Mouse (Mus musculus) T-cell, adult 66 days (primary cell): ENCODE data around the gene Egln2. TPM values are rescaled to one million over a fixed set of nuclear protein-coding genes. Genes with fewer than 3 reads are reported as not detected.

Experiments used
- total RNA-seq, 2 experiments: library from RNA; stranded (reverse); gene quantifications; 3 replicates in 1 of 2; 4 replicates in 1 of 2; pipeline ENCODE4 v1.2.4; 2023

Egln2 gene
- 10 to 100 TPM; 86.3 to 86.7 TPM for total RNA-seq

DNA sequence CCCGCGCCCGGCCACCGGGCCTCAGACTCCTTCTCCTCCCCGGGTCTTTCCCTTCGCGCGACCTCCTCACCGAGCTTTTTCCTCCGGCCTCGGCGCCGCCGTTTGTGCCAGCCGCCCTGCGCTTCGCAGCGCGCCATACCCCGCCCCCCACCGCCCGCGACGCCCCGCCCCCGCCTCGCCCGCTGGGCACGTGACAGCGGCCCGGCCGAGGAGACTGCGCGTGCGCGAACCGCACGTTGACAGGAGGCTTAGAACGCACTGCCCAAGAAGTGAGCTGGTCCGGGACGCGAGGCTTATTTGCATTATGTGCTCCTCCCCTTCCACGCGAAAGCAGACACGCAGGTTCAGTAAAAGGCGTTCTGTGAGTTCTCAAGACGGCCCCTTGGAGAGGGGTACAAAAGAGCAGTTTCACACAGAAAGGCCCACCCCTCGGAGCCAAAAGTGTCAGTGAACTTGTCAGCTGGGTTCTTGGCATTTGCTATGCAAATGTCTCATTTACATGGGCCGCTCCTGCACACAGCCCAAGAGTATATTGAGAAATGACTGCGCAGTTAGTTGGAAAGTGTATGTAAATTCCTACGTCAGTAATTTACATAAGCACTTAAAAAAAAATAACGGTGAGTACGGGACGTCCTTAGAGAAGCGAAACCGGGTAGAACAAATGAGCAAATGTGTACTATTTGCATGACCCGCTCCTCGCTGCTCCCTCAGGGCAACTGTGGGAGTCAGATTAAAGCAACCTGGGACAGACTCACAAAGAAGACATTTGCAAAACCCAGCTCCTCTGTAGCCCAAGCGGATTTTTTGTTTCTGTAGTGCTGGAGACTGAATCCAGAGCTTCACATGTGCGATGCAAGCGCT lies at the start of gene Egln2:
Egln2 (minus strand) TSS at position 189 of the 861 bp plus-strand sequence.

DNA sequence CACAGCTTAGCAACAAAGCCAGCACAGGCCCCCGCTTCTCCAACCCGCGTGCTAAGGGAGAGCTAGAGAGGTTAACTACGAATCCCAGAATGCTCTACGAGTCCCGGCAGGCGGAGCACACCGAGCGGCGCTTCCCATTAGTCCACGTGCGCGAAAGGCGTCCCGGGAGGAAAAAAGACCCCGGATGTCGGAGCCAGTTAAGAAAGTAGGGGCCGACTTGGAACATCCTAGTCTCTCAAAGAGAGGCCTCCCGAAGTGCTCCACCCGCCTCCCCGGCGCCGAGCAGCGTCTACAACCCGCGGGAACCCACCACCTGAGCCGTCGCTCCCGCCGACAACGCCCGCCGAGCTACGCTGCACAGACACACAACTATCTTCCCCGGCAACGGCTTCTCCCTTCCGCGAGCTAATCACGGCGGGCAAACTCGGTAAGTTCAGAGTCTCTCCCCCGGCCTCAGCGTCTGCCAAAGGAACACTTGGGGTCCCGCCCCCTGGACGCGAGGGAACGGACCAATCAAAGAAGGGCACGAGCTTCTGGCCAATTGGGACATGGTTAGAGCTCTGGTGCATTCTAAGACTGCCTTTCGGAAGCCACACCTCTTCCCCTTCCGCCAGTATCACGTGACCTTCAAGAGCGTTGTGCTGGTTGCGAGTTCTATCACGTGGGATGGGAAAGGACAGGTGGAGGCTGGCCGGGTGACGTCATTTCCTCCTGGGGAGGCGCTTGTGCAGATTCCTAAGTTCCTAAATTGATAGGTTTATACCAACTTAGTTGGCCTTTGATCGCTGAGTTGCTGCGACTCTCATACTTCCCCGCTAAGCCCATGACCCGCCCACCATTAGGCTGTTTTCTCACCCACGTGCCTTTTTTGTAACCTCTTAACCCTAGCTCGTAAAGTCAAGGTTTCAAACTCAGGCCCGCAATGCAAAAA lies 29.3 kb upstream of the Egln2 start, which contains the start of the genes BC024978 and Snrpa:
BC024978 (plus strand) TSS at position 101 of the 931 bp plus-strand sequence.
Snrpa (minus strand) TSS at position 591 of the 931 bp plus-strand sequence.

DNA sequence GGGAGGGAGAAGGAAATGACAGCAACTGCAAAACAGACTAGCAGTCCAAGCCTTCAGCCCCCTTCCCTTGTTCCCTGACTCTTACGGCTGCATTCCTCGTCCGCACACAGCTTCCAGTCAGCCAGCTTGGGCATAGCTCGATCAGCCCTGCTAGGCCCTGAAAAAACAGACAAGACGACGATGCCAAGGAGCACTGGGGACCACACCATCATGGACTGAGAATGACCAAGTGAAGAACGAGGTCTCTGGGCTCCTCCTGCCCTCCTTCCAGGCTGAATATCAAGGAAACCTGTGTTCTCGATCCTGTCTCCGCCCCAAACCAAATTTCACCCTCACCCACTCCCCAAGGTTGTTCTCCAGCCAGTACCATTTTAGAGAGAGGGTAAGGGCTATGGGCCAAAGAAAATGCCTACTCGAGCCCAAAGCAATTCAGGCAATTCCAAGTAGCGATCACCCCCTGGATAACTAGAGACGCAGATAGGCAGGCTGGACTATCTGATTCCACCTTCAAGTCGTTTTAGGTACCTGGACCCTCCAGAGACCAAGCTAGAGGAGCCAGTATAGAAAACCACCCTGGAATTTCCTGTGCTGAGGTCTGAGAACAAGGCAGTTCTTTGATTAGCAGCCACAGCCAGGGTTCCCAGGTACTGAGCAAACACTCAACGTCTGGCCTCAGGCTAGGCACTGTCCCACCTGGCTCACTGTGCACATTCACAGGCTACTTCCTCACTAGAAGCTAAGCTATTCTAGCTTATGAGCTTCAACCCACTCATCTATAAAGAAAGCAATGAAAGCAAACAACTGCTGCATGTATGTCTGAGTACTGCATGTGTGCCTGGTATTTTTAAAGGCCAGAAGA lies 14.5 kb upstream of the Egln2 start, which contains the start of the genes Gm21983 and Mia:
Gm21983 (minus strand) TSS at position 250 of the 859 bp plus-strand sequence.
Mia (minus strand) TSS at position 321 of the 859 bp plus-strand sequence.

DNA sequence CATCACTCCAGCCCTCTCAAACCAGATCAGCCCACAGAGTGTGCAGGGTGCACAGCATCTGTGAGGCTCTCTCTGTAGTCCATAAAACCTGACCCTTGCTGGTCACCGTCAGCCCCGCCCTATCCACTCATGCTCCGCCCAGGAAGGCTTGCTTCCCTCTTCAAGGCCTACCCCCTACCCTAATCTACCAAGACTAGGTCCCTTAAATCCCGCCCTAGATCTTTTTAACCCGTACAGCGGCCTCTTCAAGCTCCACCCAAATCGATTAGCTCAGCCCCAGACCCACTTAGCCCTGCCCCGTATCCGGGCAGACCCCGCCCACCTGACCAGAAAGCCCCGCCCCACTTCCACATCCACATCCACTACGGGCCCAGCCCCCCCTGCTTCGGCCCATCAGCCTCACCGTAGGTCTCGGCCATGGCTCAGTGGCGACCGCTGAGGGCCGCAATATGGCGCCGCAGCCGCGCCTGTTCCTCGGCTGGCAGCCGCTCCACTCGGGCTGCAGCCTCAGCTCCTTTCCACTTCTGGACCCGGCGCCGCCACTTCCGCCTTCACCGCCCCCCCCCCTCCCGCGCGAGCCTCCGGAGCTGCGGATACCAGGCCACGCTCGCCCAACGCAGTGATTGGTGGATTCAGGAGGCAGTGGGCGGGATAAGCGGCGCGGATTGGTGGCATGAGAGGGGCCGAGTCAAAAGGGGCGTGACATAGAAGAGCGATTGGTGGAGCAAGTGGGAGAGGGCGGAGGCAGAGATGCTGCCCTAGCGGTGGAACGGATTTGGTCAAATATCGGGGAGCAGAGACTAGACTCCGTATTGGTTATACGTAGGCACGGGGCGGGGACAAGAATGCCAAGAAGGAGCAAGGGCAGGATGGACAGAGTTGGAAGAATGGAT lies 12.0 kb upstream of the Egln2 start, which contains the start of gene Rab4b:
Rab4b (minus strand) TSS at position 573 of the 893 bp plus-strand sequence.

GRCm38 (mm10) chr7:27153205-27153764 lies 13.3 kb downstream of the Egln2 start, which contains the start of gene Cyp2t4:
TSS of gene Cyp2t4 (plus strand) at chr7:27153714.

GRCm38 (mm10) chr7:27119676-27120075 lies 46.9 kb downstream of the Egln2 start, which contains the start of gene Cyp2f2:
TSS of gene Cyp2f2 (plus strand) at chr7:27119909.

Other genes starting within 250 kb of the Egln2 start
- gene Cyp2a22, start 227.4 kb downstream of the Egln2 start, total RNA-seq: not detected
- gene Cyp2a12, start 137.7 kb downstream of the Egln2 start, total RNA-seq: not detected
- gene Cyp2f2, start 46.9 kb downstream of the Egln2 start, total RNA-seq: not detected
- gene Cyp2t4, start 13.1 kb downstream of the Egln2 start, total RNA-seq: not detected
- gene Rab4b, start 12.1 kb upstream of the Egln2 start, total RNA-seq: 10 to 100 TPM; 91.2 to 94.2 TPM
- not detected for gene Gm21983, start 14.3 kb upstream of the Egln2 start, total RNA-seq
- under 1 TPM in 1 of 2 experiments, not detected in 1; 0.80 TPM for gene Mia, start 14.4 kb upstream of the Egln2 start, total RNA-seq
- 10 to 100 TPM; 16.2 to 19.2 TPM for gene BC024978, start 29.0 kb upstream of the Egln2 start, total RNA-seq
- 10 to 100 TPM; 69.5 to 79.4 TPM for gene Snrpa, start 29.5 kb upstream of the Egln2 start, total RNA-seq
- 10 to 100 TPM; 14.9 TPM for gene Itpkc, start 61.9 kb upstream of the Egln2 start, total RNA-seq
- 10 to 100 TPM; 14.7 to 22.1 TPM for gene Coq8b, start 66.2 kb upstream of the Egln2 start, total RNA-seq
- gene Numbl, start 91.6 kb upstream of the Egln2 start, total RNA-seq: 1 to 10 TPM; 2.2 to 3.0 TPM
- under 1 TPM; 0.56 to 0.90 TPM for gene Ltbp4, start 170.9 kb upstream of the Egln2 start, total RNA-seq
- gene Shkbp1, start 189.2 kb upstream of the Egln2 start, total RNA-seq: 10 to 100 TPM; 80.3 to 82.3 TPM
- 1 to 10 TPM; 1.4 to 6.8 TPM for gene Gm20479, start 190.6 kb upstream of the Egln2 start, total RNA-seq